Mouse (Mus musculus) embryonic facial prominence, embryonic 14.5 days (tissue): Measurements from ENCODE around the gene Ppp1r1b. TPM values are rescaled to one million over a fixed set of nuclear protein-coding genes. Genes with fewer than 3 reads are reported as not detected.

Experiments
- ATAC-seq: fragments of 200-750 bp; cut with Nextera tagmentation; 2 replicates; pipeline ENCODE4 v1.8.0; 2017; ENCODE audit warnings: low read depth, moderate number of reproducible peaks, moderate TSS enrichment
- DNase-seq: peaks from one replicate; pipeline ENCODE4 v3.0.0-alpha.2; 2015; ENCODE audit warnings: low spot score
- H3K27ac ChIP-seq: fragments of 300-500 bp; sonication (generic); replicated peaks from 2 replicates; pipeline ENCODE4 v1.5.1; 2014; ENCODE audit warnings: low read depth, mild to moderate bottlenecking, low read length, moderate library complexity
- H3K27me3 ChIP-seq: fragments of 300-500 bp; sonication (generic); replicated peaks from 2 replicates; pipeline ENCODE4 v1.6.1; 2014; ENCODE audit warnings: low read length; ENCODE audit not compliant: control insufficient read depth, insufficient read depth
- H3K36me3 ChIP-seq: fragments of 300-500 bp; sonication (generic); 2 replicates; pipeline ENCODE4 v1.6.1; 2014; ENCODE audit warnings: low read length, mixed read lengths; ENCODE audit not compliant: control insufficient read depth, insufficient read depth
- H3K4me1 ChIP-seq: fragments of 300-500 bp; sonication (generic); 2 replicates; pipeline ENCODE4 v1.6.1; 2014; ENCODE audit warnings: antibody characterized with exemption, low read length; ENCODE audit not compliant: control insufficient read depth, insufficient read depth
- H3K4me2 ChIP-seq: fragments of 300-500 bp; sonication (generic); 2 replicates; pipeline ENCODE4 v1.6.1; 2014; ENCODE audit warnings: low read depth, mild to moderate bottlenecking, low read length, moderate library complexity, mixed read lengths
- H3K4me3 ChIP-seq: fragments of 300-500 bp; sonication (generic); 2 replicates; pipeline ENCODE4 v1.5.1; 2014; ENCODE audit warnings: low read depth, mild to moderate bottlenecking, low read length
- H3K9ac ChIP-seq: fragments of 300-500 bp; sonication (generic); 2 replicates; pipeline ENCODE4 v1.6.1; 2014; ENCODE audit warnings: low read depth, mild to moderate bottlenecking, low read length, moderate library complexity, mixed read lengths
- H3K9me3 ChIP-seq: fragments of 300-500 bp; sonication (generic); 2 replicates; pipeline ENCODE4 v1.6.1; 2016; ENCODE audit warnings: low read length; ENCODE audit not compliant: control insufficient read depth
- WGBS: fragments of 180-500 bp; shearing (Covaris S2); extraction: QIAGEN DNeasy Blood & Tissue Kit; methylation state at CpG from one replicate; pipeline ENCODE4 v1.1.7; 2014; 5-methylcytosine and 5-hydroxymethylcytosine counted together
- polyA plus RNA-seq: library from polyadenylated mRNA; unstranded; fragments of >200 nt; fragmentation: Nextera tagmentation; extraction: Ambion mirVana; gene quantifications from 2 replicates; pipeline ENCODE4 v1.2.1, GENCODE M21; 2014

The Ppp1r1b gene
- polyA plus RNA-seq, 1 experiment from 2014 or later = 4.1 TPM

DNA sequence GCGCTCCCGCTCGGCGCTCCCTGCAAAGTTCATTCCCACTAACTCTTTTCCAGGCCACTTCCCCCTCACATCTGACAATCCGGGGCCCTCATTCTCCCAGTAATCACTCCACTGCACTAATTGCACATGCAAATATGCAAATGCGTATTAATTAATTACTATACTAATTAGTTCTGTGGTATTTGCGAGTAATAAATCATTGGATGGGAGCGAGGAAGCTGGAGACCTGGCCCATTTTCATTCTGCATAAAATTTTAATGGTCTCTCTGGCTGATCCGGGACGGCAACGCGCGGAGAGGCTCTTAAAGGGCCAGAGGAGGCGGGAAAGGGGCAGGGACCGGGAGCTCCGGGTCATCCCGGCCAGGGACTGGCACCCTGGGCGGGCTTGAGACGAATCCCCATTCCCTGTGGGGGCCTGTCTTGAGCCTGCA, 9.1 kb upstream of the Ppp1r1b start:
- Histone ChIP-seq H3K4me3 (peak overlapping the region; percentile 54), H3K4me1 (peaks cover 10% of the 10 kb centered on the region; the same call in 1 of the 2 replicates), H3K9me3 (no peaks in the 10 kb centered on the region), H3K9ac (peak overlapping the region; percentile 66), H3K4me2 (peak overlapping the region; percentile 97), H3K27me3 (peaks cover 82% of the 10 kb centered on the region), H3K27ac (no peak overlapping the region), H3K36me3 (no peaks in the 10 kb centered on the region)
- under 1% methylated on average over 19 of the region's 19 CpGs for WGBS
- ATAC-seq = no peak
- DNase-seq = no peak

DNA sequence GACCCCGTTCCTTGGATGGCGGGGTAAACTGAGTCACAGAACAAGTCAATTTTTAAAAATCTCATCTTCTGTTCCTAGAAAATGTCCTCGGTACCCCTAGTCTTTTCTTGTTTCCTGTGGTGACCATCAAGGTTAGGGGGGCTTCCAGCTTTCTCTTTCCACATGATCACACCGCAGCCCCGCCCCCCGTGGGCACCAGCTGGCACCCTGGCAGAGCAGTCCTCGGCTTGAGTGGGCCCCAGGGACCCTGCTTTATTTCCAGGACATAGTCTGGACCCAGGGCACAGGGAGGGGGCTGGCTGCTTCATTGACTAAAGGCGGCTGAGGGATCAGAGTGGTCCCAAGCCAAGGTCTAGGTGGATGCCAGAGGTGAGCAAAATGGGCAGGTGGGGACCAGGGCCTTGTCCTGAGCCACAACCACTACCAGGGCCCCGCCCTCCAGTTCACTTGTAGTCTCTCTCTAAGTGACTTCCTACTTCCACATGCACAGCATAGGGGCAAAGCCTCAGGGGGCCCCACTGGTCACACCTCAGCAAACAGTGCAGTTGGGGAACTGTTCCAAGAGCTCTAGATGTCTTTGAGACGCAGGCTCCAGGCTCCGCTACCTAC, 8.4 kb upstream of the Ppp1r1b start:
- Histone ChIP-seq H3K4me3 (peak overlapping the region; percentile 54), H3K27ac (no peak overlapping the region), H3K9ac (peak overlapping the region; percentile 66; the same call in 1 of the 2 replicates), H3K4me2 (peak overlapping the region; percentile 97), H3K9me3 (no peaks in the 10 kb centered on the region), H3K4me1 (peaks cover 10% of the 10 kb centered on the region; the same call in 1 of the 2 replicates), H3K27me3 (peaks cover 75% of the 10 kb centered on the region), H3K36me3 (no peaks in the 10 kb centered on the region)
- DNase-seq (no peak), ATAC-seq (no peak)
- WGBS = 9% methylated on average over 11 of the region's 11 CpGs

DNA sequence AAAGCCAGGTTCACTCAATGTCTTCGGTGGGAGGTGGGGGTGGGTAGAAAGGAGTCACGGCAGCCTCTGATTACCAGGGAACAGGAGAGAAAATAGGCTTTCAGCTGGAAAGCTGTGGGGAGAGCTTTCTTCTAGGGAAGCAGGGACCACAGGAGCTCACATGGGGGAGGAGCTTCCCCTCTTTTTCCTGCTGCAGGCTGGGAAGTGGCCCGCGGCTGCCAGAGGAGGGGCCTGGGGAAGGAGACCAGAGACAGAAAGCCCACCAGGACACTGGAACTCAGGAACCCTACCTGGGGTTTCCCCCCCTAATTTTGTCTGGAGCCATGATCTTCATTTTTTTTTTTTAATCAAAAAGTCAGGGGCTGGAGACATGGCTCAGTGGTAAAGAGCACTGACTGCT, 7.6 kb upstream of the Ppp1r1b start:
- Histone ChIP-seq H3K27me3 (peaks cover 72% of the 10 kb centered on the region), H3K4me3 (no peak overlapping the region), H3K9ac (no peak overlapping the region), H3K36me3 (no peaks in the 10 kb centered on the region), H3K9me3 (no peaks in the 10 kb centered on the region), H3K4me2 (no peak overlapping the region), H3K27ac (no peak overlapping the region), H3K4me1 (peaks cover 10% of the 10 kb centered on the region; the same call in 1 of the 2 replicates)
- no peak for ATAC-seq
- WGBS = 4% methylated on average over 4 of the region's 4 CpGs
- no peak for DNase-seq

DNA sequence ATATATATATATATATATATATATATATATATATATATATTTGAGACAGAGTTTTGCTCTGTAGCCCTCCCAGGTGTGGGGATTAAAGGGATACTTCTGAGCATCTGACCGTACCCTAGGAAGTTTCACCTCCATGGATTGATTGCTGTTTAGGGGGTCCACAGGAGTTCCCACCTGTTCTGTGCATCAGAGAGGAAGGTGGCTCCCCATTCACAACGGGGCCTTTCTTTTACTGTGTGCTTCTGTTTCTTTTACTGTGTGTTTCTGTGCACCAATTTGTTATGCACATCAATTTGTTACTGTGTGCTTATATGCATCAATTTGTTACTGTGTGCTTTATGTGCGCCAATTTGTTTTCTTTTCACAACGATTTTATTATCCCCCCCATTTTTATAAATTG, 7.0 kb upstream of the Ppp1r1b start:
- H3K27me3 ChIP-seq = peaks cover 72% of the 10 kb centered on the region
- H3K36me3 ChIP-seq = no peaks in the 10 kb centered on the region
- no peak overlapping the region for H3K4me2 ChIP-seq
- no peak overlapping the region for H3K4me3 ChIP-seq
- 55% methylated on average over 4 of the region's 4 CpGs for WGBS
- DNase-seq (no peak), ATAC-seq (no peak)
- H3K27ac ChIP-seq = no peak overlapping the region
- H3K9ac ChIP-seq = no peak overlapping the region
- H3K9me3 ChIP-seq = no peaks in the 10 kb centered on the region
- peaks cover 10% of the 10 kb centered on the region; the same call in 1 of the 2 replicates for H3K4me1 ChIP-seq

DNA sequence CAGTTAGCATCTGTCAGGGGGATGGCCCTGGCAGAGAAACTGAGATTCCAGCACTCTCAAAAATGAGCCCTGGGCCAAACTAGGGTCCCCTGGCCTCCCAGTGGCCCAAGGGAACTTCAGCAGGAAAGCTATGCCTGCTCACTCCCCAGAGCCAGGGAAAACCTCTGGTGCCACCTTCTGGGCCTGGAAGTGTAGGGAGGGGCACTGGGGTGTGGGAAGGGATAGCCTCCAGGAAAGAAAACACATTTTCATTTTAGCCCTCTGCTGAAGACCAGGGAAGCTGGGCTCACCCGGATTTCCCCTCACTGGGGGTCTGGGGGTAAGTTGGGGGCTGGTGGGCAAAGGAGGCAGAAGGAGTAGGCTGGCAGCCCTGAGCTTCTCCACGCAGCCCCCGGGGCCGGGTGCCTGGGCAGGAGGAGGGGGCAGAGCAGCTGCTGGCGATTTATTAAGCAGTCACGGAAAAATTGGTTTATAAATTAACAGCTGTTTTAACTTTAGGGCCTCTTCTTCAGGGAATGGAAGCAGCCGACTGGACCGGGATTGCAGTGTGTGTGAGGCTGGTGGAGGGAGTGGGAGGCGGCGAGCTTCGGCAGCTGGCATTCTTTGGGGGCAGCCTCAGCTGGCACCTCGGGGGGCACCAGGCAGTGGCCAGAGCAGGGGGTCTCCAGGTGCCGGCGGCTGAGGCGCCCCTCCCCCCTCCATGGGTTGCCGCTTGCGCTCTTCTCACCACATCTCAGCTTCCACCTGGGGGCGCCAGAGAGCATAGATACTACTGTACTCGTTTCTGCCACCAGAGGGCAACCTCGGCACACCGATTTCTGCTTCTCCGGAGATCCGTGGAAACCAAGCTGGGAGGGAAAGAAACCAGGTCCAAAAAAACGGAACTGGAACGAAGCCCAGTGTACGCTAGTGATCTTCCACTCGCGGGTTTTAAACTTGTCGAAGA, 5.9 kb upstream of the Ppp1r1b start:
- Histone ChIP-seq H3K27ac (no peak overlapping the region), H3K9ac (no peak overlapping the region), H3K27me3 (peaks cover 72% of the 10 kb centered on the region), H3K4me3 (peak overlapping the region; percentile 30), H3K4me1 (peaks cover 10% of the 10 kb centered on the region; the same call in 1 of the 2 replicates), H3K9me3 (no peaks in the 10 kb centered on the region), H3K4me2 (peak overlapping the region; percentile 60), H3K36me3 (no peaks in the 10 kb centered on the region)
- ATAC-seq = peak; percentile 76
- WGBS = 2% methylated on average over 29 of the region's 29 CpGs
- DNase-seq = peak; percentile 84

DNA sequence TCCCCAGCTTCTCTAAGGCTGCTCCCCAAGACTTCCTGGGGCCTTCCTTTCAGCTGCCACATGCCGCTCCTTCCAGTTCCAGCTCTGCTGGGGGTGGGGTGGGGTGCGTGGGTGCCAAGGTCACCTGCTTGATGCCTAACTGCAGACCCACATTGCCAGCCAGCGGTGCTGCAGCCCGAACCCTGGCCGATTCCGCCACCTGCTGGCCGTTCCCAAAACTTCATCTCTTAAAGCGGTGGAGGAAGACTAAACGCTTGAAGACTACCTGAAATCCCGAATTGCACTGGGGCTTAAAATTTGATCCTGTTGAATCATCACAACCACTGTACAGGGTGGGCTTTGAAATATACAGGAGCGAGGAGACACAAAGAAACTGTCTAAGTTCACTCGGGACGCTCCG, 3.0 kb upstream of the Ppp1r1b start:
- Histone ChIP-seq H3K4me1 (peaks cover 9% of the 10 kb centered on the region; the same call in 1 of the 2 replicates), H3K27ac (no peak overlapping the region), H3K27me3 (peaks cover 73% of the 10 kb centered on the region), H3K4me2 (peak overlapping the region; percentile 46), H3K9ac (no peak overlapping the region), H3K4me3 (0 out of 2 replicates have a peak overlapping the region, but pooled peaks have one; percentile 14), H3K9me3 (no peaks in the 10 kb centered on the region), H3K36me3 (no peaks in the 10 kb centered on the region)
- WGBS = under 1% methylated on average over 14 of the region's 14 CpGs
- ATAC-seq = no peak
- DNase-seq = no peak

DNA sequence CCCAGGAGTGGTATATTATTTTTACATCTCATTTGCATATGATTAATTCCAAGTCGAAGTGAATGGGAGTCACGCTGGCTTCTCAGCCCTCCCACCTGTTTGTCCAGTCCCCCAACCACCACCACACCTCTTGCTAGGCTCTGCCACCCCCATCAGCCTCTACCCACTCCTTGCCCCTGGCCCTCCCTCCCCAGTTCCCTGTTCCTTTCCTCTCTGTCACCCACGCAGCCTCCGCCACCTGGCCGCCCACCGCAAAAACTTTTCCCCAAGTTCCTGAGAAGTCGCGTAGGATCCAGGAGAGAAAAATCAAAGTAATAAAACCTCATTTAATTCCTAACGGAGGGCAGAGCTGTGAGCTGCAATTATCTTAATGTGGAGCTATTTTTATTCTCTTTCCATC, 2.0 kb upstream of the Ppp1r1b start:
- H3K27ac ChIP-seq = no peak overlapping the region
- 13% methylated on average over 9 of the region's 9 CpGs for WGBS
- no peak for ATAC-seq

DNA sequence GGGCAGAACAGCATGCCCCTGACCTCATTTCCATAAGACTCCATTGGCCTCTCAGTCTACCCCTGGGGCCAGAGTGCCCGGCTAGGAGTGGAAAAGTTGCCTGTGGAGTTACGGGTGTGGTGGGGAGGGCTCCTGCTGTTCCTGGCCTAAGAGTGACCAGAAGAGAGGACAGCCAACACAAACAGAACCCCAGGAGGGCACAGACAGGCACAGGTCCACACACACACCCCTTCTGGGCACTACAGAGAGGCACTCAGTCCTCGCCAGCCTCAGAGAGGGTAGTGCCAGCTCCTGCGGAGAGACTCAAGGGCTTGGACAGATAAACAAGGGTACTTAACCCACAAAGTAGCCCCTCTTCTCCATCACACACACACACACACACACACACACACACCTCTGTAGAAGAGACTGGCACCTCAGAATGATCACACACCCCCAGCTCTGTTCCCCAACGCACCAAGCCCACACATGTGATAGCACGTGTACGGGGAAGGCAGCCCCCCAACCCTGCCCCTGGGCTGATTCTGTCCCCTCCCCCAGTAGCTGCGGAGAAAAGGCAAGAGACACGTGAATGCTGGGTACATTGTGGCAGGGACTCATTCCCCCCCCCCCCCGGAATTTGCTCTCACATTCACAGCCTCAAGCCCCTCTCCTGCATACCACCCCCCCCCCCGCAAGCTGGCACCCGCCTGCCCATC, 670 bp upstream of the Ppp1r1b start:
- DNase-seq = no peak
- 6% methylated on average over 8 of the region's 12 CpGs for WGBS
- H3K36me3 ChIP-seq = no peaks in the 10 kb centered on the region
- no peak overlapping the region for H3K27ac ChIP-seq
- peak overlapping the region; percentile 91; the same call in 1 of the 2 replicates for H3K4me2 ChIP-seq
- H3K9me3 ChIP-seq = no peaks in the 10 kb centered on the region
- H3K4me1 ChIP-seq = peaks cover 4% of the 10 kb centered on the region; the same call in 1 of the 2 replicates
- H3K9ac ChIP-seq = no peak overlapping the region
- H3K4me3 ChIP-seq = peak overlapping the region; percentile 50; the same call in 1 of the 2 replicates
- peaks cover 73% of the 10 kb centered on the region for H3K27me3 ChIP-seq
- ATAC-seq = no peak

More for the DNA sequence above, 2.0 kb upstream of the Ppp1r1b start:
- no peaks in the 10 kb centered on the region for H3K36me3 ChIP-seq
- no peak overlapping the region for H3K4me2 ChIP-seq
- no peak for DNase-seq
- H3K4me1 ChIP-seq = peaks cover 9% of the 10 kb centered on the region; the same call in 1 of the 2 replicates
- H3K9ac ChIP-seq = no peak overlapping the region
- no peaks in the 10 kb centered on the region for H3K9me3 ChIP-seq
- no peak overlapping the region for H3K4me3 ChIP-seq
- peaks cover 75% of the 10 kb centered on the region for H3K27me3 ChIP-seq
